Mouse (Mus musculus) forebrain, embryonic 14.5 days (tissue): ENCODE data around the gene Snx9. TPM values are rescaled to one million over a fixed set of nuclear protein-coding genes. Genes with fewer than 3 reads are reported as not detected.

ENCODE experiments used
- ATAC-seq: fragments of 200-750 bp; cut with Nextera tagmentation; 2 replicates; pipeline ENCODE4 v1.8.0; 2017; ENCODE audit warnings: mild to moderate bottlenecking, moderate library complexity
- DNase-seq: peaks from one replicate; pipeline ENCODE4 v3.0.0-alpha.2; 2015; ENCODE audit warnings: low spot score
- H3K27ac ChIP-seq: fragments of 300-500 bp; sonication (generic); 2 replicates; pipeline ENCODE4 v1.5.1; 2014; ENCODE audit warnings: low read depth, mild to moderate bottlenecking, control low read depth, low read length, moderate library complexity
- H3K27me3 ChIP-seq: fragments of 300-500 bp; sonication (generic); replicated peaks from 2 replicates; pipeline ENCODE4 v1.6.1; 2014; ENCODE audit warnings: low read length, control low read depth, mixed read lengths; ENCODE audit not compliant: control insufficient read depth, insufficient read depth
- H3K36me3 ChIP-seq: fragments of 300-500 bp; sonication (generic); 2 replicates; pipeline ENCODE4 v1.6.1; 2014; ENCODE audit warnings: low read length, control low read depth; ENCODE audit not compliant: control insufficient read depth, insufficient read depth
- H3K4me1 ChIP-seq: fragments of 300-500 bp; sonication (generic); 2 replicates; pipeline ENCODE4 v1.6.1; 2014; ENCODE audit warnings: antibody characterized with exemption, low read length, control low read depth; ENCODE audit not compliant: control insufficient read depth, insufficient read depth
- H3K4me2 ChIP-seq: fragments of 300-500 bp; sonication (generic); 2 replicates; pipeline ENCODE4 v1.6.1; 2014; ENCODE audit warnings: mild to moderate bottlenecking, control low read depth, low read length
- H3K4me3 ChIP-seq: fragments of 300-500 bp; sonication (generic); 2 replicates; pipeline ENCODE4 v1.5.1; 2014; ENCODE audit warnings: low read depth, low read length, control low read depth
- H3K9ac ChIP-seq: fragments of 300-500 bp; sonication (generic); 2 replicates; pipeline ENCODE4 v1.6.1; 2014; ENCODE audit warnings: mild to moderate bottlenecking, low read length, control low read depth, moderate library complexity
- H3K9me3 ChIP-seq: fragments of 300-500 bp; sonication (generic); replicated peaks from 2 replicates; pipeline ENCODE4 v1.6.1; 2016; ENCODE audit warnings: low read length, control low read depth, mixed read lengths; ENCODE audit not compliant: control insufficient read depth
- WGBS: fragments of 180-500 bp; shearing (Covaris S2); extraction: QIAGEN DNeasy Blood & Tissue Kit; methylation state at CpG from one replicate; pipeline ENCODE4 v1.1.7; 2014; 5-methylcytosine and 5-hydroxymethylcytosine counted together
- polyA plus RNA-seq: library from polyadenylated mRNA; unstranded; fragments of >200 nt; fragmentation: Nextera tagmentation; extraction: Ambion mirVana; gene quantifications from 2 replicates; pipeline ENCODE4 v1.2.1, GENCODE M21; 2014

Gene Snx9
- polyA plus RNA-seq, 1 experiment from 2014 or later, result 6.7 TPM

DNA sequence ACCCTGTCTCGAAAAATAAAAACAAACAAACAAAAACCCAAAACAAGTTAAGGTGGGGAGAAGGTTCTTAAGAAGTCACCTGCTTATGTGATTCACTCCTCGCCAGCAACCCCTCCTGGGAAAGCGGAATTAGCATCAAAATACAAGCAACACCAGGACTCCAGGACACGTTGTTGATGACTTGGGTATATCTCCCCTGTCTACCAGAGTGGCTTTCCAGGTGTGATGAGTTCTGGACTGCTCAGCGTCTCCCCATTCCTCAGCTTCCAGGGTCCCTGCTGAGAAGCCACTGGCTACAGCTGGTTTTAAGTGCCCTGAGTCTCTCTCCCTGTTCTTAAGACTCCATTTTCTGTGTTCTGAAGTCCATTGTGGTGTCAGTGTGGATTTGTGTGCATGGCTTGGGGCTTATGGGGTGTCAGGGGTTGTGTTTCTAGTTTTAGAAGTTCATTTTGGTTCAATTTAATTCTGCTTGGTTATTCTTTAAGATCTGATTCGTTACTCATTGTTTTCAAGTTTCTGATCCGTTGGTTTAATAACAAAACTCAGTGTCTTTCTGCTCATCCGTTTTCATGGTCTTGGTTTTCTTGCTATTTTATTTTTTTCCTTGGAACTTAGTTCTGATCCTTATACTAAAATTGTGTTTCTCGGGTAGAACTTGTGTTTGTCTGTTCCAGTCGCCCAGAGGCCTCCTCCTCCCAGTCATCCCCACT is 7.7 kb downstream of the Snx9 start:
- H3K4me3 ChIP-seq, result peak overlapping the region; percentile 19; the same call in 1 of the 2 replicates
- WGBS, result 64% methylated on average over 10 of the region's 10 CpGs
- peak overlapping the region; percentile 51 for H3K4me2 ChIP-seq
- H3K27ac ChIP-seq, result 0 out of 2 replicates have a peak overlapping the region, but pooled peaks have one; percentile 9
- peaks cover 12% of the 10 kb centered on the region for H3K4me1 ChIP-seq
- H3K36me3 ChIP-seq, result no peaks in the 10 kb centered on the region
- H3K9me3 ChIP-seq, result no peaks in the 10 kb centered on the region
- H3K27me3 ChIP-seq, result no peaks in the 10 kb centered on the region
- no peak for DNase-seq
- no peak for ATAC-seq
- H3K9ac ChIP-seq, result peak overlapping the region; percentile 45

DNA sequence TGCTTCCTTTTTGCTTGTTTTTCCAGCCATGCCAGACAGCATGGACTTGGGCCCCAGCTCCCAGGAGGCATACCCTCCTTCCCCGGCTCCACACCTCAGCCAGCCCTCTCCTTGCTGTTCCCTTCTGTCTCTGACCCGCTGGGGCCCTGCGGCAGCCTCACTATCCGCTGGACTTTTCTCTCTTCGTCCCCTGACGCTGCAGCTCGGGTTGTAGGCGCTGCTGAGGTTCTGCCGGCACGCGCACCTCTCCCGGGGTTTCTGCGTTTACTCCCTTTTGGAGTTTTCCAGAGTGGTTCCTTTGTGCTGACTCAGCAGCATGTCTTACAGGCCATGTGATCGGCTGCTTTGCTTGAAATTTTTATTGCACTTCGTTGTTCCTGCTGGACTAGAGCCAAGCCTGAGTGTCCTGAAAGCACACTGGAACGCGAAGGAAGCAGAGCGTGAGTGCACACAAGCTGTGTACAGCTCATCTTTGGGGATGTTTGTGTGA is 8.3 kb downstream of the Snx9 start:
- Histone ChIP-seq H3K9ac (peak overlapping the region; percentile 45), H3K36me3 (no peaks in the 10 kb centered on the region), H3K9me3 (no peaks in the 10 kb centered on the region), H3K27me3 (no peaks in the 10 kb centered on the region), H3K27ac (0 out of 2 replicates have a peak overlapping the region, but pooled peaks have one; percentile 9), H3K4me1 (peaks cover 12% of the 10 kb centered on the region), H3K4me2 (peak overlapping the region; percentile 51), H3K4me3 (peak overlapping the region; percentile 19)
- ATAC-seq (no peak), DNase-seq (peak; percentile 86)
- WGBS, result 12% methylated on average over 18 of the region's 18 CpGs

DNA sequence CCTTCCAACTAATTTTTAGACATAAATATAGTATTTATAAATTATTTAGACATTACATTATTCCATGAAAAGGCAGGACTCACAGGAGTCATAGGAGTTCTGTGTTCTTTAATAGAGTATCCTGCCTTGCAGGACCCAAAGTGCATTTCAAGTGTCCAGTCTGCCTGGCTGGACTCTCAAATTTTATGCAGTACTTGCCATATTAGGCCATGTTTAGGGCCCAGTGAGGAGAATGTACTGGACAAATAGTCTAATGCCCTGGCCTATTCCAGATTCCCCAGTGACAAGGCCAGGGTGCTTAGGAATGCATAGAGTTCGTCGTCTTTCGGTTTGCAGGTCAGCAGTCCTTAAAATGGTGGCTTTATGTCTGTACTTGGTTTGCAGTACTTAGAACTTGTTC is 8.9 kb downstream of the Snx9 start:
- no peak for ATAC-seq
- Histone ChIP-seq H3K4me2 (no peak overlapping the region), H3K36me3 (no peaks in the 10 kb centered on the region), H3K27me3 (no peaks in the 10 kb centered on the region), H3K9me3 (no peaks in the 10 kb centered on the region), H3K4me1 (peaks cover 12% of the 10 kb centered on the region), H3K27ac (no peak overlapping the region), H3K4me3 (no peak overlapping the region), H3K9ac (no peak overlapping the region)
- WGBS, result 96% methylated on average over 3 of the region's 3 CpGs
- no peak for DNase-seq

DNA sequence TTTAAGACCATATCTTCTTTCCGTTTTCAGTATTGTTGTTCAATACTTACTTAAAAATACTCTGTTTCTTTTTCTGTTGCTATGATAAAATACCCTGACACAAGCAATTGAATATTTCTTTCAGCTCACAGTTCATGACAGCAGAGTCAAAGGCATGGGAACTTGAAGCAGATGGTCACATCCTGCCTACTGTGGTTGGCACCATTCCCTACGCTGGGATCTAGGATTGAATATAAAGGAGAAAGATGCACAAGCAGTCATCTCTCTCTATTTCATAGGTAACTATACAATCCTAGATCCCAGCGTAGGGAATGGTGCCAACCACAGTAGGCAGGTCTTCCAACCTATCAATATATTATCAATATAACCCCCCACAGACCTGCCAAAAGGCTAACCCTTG is 9.3 kb downstream of the Snx9 start:
- H3K27me3 ChIP-seq, result no peaks in the 10 kb centered on the region
- no peak overlapping the region for H3K4me2 ChIP-seq
- ATAC-seq (no peak), DNase-seq (no peak)
- no peaks in the 10 kb centered on the region for H3K9me3 ChIP-seq
- H3K9ac ChIP-seq, result no peak overlapping the region
- H3K4me1 ChIP-seq, result peaks cover 12% of the 10 kb centered on the region
- H3K4me3 ChIP-seq, result no peak overlapping the region
- 90% methylated on average over 3 of the region's 3 CpGs for WGBS
- H3K27ac ChIP-seq, result no peak overlapping the region
- H3K36me3 ChIP-seq, result no peaks in the 10 kb centered on the region

DNA sequence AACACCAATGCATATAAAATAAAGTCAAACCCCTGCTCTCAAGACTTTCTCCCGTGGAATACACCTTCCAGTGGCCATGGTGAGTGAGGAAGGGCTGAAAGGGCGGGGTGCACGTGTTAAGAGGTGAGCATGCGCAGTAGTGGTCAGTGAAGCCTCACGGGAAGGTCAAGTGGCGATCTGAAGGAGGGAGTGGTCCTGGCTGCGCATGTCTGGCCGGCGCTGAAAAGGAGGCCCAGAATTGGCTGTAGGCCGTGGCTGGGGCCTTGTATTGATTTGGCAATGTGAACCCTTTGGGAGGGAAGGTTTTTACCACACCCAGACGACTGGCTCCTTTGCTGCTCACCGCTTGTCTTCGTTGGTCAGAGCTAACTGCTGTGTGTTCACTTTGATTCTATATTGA is 12.8 kb downstream of the Snx9 start:
- DNase-seq (no peak), ATAC-seq (no peak)
- no peak overlapping the region for H3K4me3 ChIP-seq
- H3K9me3 ChIP-seq, result no peaks in the 10 kb centered on the region
- no peak overlapping the region for H3K27ac ChIP-seq
- H3K4me1 ChIP-seq, result peaks cover 10% of the 10 kb centered on the region
- H3K27me3 ChIP-seq, result no peaks in the 10 kb centered on the region
- H3K9ac ChIP-seq, result no peak overlapping the region
- no peak overlapping the region for H3K4me2 ChIP-seq
- H3K36me3 ChIP-seq, result no peaks in the 10 kb centered on the region
- 96% methylated on average over 13 of the region's 13 CpGs for WGBS

DNA sequence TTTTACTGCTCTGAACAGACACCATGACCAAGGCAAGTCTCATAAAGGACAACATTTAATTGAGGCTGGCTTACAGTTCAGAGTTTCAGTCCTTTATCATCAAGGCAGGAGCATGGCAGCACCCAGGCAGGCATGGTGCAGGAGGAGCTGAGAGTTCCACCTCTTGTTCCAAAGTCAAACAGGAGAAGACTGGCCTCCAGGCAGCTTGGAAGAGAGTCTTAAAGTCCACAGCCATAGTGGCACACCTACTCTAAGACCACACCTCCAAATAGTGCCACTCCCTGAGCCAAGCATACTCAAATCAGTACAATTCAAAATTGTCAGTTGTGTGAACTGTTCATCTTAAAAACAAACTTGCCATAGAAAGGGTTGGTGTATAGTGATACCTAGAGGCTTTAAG is 14.4 kb downstream of the Snx9 start:
- Histone ChIP-seq H3K4me3 (no peak overlapping the region), H3K9me3 (no peaks in the 10 kb centered on the region), H3K36me3 (no peaks in the 10 kb centered on the region), H3K27ac (no peak overlapping the region), H3K4me1 (no peaks in the 10 kb centered on the region), H3K27me3 (no peaks in the 10 kb centered on the region), H3K4me2 (no peak overlapping the region), H3K9ac (no peak overlapping the region)
- DNase-seq (no peak), ATAC-seq (no peak)

DNA sequence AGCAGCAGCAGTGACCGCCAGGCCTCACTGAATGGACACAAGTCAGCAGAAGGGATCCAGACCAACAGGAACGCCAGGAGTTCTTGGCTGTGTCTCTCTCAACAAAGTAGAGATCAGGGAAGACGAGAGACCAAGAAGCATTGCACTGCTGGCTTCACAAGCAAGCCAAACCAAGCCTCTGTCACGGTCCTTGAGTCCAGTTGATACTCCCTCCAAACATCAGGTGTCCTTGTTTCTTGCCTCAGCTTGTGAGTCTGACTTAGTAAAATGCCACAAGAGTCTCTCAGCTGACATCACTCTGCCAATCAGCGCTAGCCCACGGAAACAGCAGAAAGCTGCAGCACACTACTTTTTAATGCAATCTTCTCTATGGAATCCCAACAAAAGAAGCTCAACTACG is 15.3 kb downstream of the Snx9 start:
- Histone ChIP-seq H3K4me2 (no peak overlapping the region), H3K9me3 (no peaks in the 10 kb centered on the region), H3K36me3 (no peaks in the 10 kb centered on the region), H3K4me3 (no peak overlapping the region), H3K9ac (no peak overlapping the region), H3K4me1 (no peaks in the 10 kb centered on the region), H3K27me3 (no peaks in the 10 kb centered on the region), H3K27ac (no peak overlapping the region)
- WGBS, result 95% methylated on average over 7 of the region's 7 CpGs
- ATAC-seq (no peak), DNase-seq (no peak)

DNA sequence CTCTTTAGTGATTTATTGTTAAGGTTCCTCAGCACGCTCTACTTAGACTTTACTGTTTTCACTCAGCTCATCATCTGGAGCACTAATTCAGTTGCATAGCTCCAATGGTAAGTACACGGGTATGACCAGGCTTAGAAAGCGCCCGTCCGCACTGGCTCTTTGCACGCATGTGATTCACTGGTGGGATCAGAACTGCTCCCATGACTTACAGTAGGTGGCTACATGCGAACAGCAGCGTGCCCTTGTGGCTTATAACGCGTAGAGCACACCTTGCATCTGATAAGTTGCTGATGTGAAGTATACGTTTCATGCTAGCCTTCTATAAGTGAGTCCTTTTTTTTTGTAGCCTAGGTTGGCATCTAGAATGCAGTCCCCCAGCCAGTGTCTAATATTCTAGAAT is 16.1 kb downstream of the Snx9 start:
- H3K36me3 ChIP-seq, result no peaks in the 10 kb centered on the region
- H3K9me3 ChIP-seq, result no peaks in the 10 kb centered on the region
- 94% methylated on average over 11 of the region's 11 CpGs for WGBS
- H3K4me1 ChIP-seq, result peaks cover 2% of the 10 kb centered on the region; the same call in 1 of the 2 replicates
- H3K27ac ChIP-seq, result no peak overlapping the region
- DNase-seq (no peak), ATAC-seq (no peak)
- no peak overlapping the region for H3K4me2 ChIP-seq
- no peak overlapping the region for H3K4me3 ChIP-seq
- no peaks in the 10 kb centered on the region for H3K27me3 ChIP-seq
- no peak overlapping the region for H3K9ac ChIP-seq

DNA sequence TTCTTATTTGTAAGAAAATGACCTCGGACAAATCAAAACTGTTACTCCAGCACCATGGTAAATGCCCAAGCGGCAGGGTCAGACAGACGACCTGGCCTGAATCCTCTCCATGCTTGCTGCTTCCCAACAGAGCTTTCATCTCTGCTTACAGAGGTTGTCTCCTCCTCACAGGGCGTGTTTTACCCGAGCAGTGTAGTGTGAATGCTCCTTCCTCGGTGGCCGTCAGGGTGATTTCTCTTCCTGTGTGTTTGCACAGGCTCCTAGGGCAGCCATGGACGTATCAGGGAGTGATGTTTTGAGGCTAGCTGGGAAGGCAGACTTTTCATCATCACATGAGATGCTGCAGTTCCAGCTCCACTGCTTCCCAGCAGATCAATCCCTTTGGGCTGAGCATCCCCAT is 17.1 kb downstream of the Snx9 start:
- H3K27me3 ChIP-seq, result no peaks in the 10 kb centered on the region
- no peak for DNase-seq
- H3K9me3 ChIP-seq, result no peaks in the 10 kb centered on the region
- no peak for ATAC-seq
- H3K4me3 ChIP-seq, result no peak overlapping the region
- peaks cover 6% of the 10 kb centered on the region; the same call in 1 of the 2 replicates for H3K4me1 ChIP-seq
- 78% methylated on average over 8 of the region's 8 CpGs for WGBS
- no peaks in the 10 kb centered on the region for H3K36me3 ChIP-seq
- no peak overlapping the region for H3K4me2 ChIP-seq
- H3K9ac ChIP-seq, result no peak overlapping the region
- H3K27ac ChIP-seq, result no peak overlapping the region
